Mouse (Mus musculus): ENCODE measurements at regions not wholly inside any gene's neighbourhood (a gene's known extent, or its start where the extent isn't known, plus 50 kb on each side); places are given as distances from the start of the nearest gene placed in this dataset.

GRCm38 (mm10) chr7:73593645-73594385 is 52.2 kb upstream of the Chd2 start:
- Histone ChIP-seq H3K9ac (ENCODE audit: low read depth, low read length) (no peak overlapping the region), H3K9me3 (replicated peaks; ENCODE audit: control insufficient read depth, low read length) (no peaks in the 10 kb centered on the region), H3K27ac (ENCODE audit: low read depth, low read length) (peak overlapping the region; percentile 98), H3K36me3 (ENCODE audit: control insufficient read depth, insufficient read depth, low read length) (no peaks in the 10 kb centered on the region), H3K4me1 (ENCODE audit: control insufficient read depth, insufficient read depth, low read length) (peaks cover 29% of the 10 kb centered on the region), H3K4me2 (peak overlapping the region; percentile 72), H3K27me3 (ENCODE audit: control insufficient read depth, insufficient read depth, low read length) (no peaks in the 10 kb centered on the region), H3K4me3 (ENCODE audit: low read depth, low read length) (no peak overlapping the region)
- WGBS (ENCODE audit: insufficient replicate concordance): 73% methylated on average over 17 of the region's 17 CpGs
- no peak for ATAC-seq (replicated peaks; ENCODE audit: insufficient number of reproducible peaks, low FRiP score, low TSS enrichment)

DNA sequence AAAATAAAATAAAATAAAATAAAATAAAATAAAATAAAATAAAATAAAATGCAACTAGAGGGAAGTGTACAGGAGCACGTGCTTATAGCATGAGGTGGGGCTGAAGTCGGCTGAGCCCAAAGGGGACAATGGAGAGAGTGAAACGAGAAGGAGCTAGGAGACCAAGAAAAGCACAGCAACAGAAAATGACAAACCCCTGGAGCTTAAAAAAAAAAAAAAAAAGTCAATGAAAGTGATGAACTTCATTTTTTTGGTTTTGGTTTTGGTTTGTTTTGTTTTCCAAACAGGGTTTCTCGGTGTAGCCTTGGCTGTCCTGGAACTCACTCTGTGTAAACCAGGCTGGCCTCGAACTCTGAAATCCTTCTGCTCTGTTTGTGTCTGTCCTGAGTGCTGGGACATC is 51.2 kb upstream of the Chd2 start:
- H3K27ac ChIP-seq (ENCODE audit: low read depth, low read length): no peak overlapping the region
- peaks cover 29% of the 10 kb centered on the region for H3K4me1 ChIP-seq (ENCODE audit: control insufficient read depth, insufficient read depth, low read length)
- no peak for ATAC-seq (replicated peaks; ENCODE audit: insufficient number of reproducible peaks, low FRiP score, low TSS enrichment)
- H3K9ac ChIP-seq (ENCODE audit: low read depth, low read length): no peak overlapping the region
- H3K9me3 ChIP-seq (replicated peaks; ENCODE audit: control insufficient read depth, low read length): no peaks in the 10 kb centered on the region
- no peak overlapping the region for H3K4me3 ChIP-seq (ENCODE audit: low read depth, low read length)
- no peaks in the 10 kb centered on the region for H3K27me3 ChIP-seq (ENCODE audit: control insufficient read depth, insufficient read depth, low read length)
- 82% methylated on average over 5 of the region's 5 CpGs for WGBS (ENCODE audit: insufficient replicate concordance)
- H3K36me3 ChIP-seq (ENCODE audit: control insufficient read depth, insufficient read depth, low read length): no peaks in the 10 kb centered on the region
- no peak overlapping the region for H3K4me2 ChIP-seq

All from heart, embryonic 11.5 days (tissue).